Mouse (Mus musculus) left cerebral cortex, postnatal 25 days (tissue): ENCODE measurements around the gene Ric1. TPM values are rescaled to one million over a fixed set of nuclear protein-coding genes. Genes with fewer than 3 reads are reported as not detected.

Experiments used
- DNase-seq, 2 experiments: peaks; one replicate each; pipeline ENCODE4 v3.0.0; 2022; ENCODE audit warnings: low spot score in 2 of 2, mixed read lengths in 1 of 2
- intact Hi-C: fragments of 180-260 bp; cut with DNase I; formaldehyde crosslinking; loops from one replicate; pipeline ENCODE4 v1.15.1; 2025
- total RNA-seq, 2 experiments: library from RNA; stranded (reverse); gene quantifications; 2 replicates each; pipeline ENCODE4 v1.2.3; 2021

Gene Ric1
- total RNA-seq, 2 experiments from 2014 or later: 36.6 to 37.1 TPM

GRCm38 (mm10) chr19:29496001-29496597 lies 26.0 kb upstream of the Ric1 start:
- no peak for DNase-seq
- intact Hi-C loops: no loop called here

GRCm38 (mm10) chr19:29496786-29497557 lies 25.1 kb upstream of the Ric1 start:
- DNase-seq: no peak
- intact Hi-C loops: no loop called here

- no peak for DNase-seq
- intact Hi-C loops: no loop called here
These were observed 24.2 kb upstream of the Ric1 start for GRCm38 (mm10) chr19:29497874-29498273.

- no peak for DNase-seq
- intact Hi-C loops: no loop called here
These were observed 23.1 kb upstream of the Ric1 start for GRCm38 (mm10) chr19:29498842-29499456.

- DNase-seq: no peak
- intact Hi-C loops: loop anchor here (2.0 to 10.0 kb wide), 3 partner anchors 140 to 526 kb away; no protein-coding TSS in a partner anchor
These were observed 21.7 kb upstream of the Ric1 start for GRCm38 (mm10) chr19:29500333-29500732.

GRCm38 (mm10) chr19:29501106-29501505 lies 21.0 kb upstream of the Ric1 start:
- intact Hi-C loops: loop anchor here (2.0 to 10.0 kb wide), 3 partner anchors 140 to 526 kb away; no protein-coding TSS in a partner anchor
- no peak for DNase-seq

GRCm38 (mm10) chr19:29501507-29501906 lies 20.6 kb upstream of the Ric1 start:
- intact Hi-C loops: loop anchor here (2.0 to 10.0 kb wide), 3 partner anchors 141 to 527 kb away; no protein-coding TSS in a partner anchor
- peak; percentile 77 to 86 for DNase-seq

- no peak for DNase-seq
- intact Hi-C loops: loop anchor here (10.0 kb wide), 2 partner anchors 439 to 529 kb away; no protein-coding TSS in a partner anchor
These were observed 18.0 kb upstream of the Ric1 start for GRCm38 (mm10) chr19:29504131-29504530.

- DNase-seq: no peak
These were observed 16.5 kb upstream of the Ric1 start for GRCm38 (mm10) chr19:29505617-29506016.

GRCm38 (mm10) chr19:29508208-29508607 lies 13.9 kb upstream of the Ric1 start:
- intact Hi-C loops: loop anchor here (10.0 kb wide), 2 partner anchors 443 to 533 kb away; no protein-coding TSS in a partner anchor
- no peak for DNase-seq

More at GRCm38 (mm10) chr19:29505617-29506016, 16.5 kb upstream of the Ric1 start:
- intact Hi-C loops: loop anchor here (10.0 kb wide), 2 partner anchors 441 to 531 kb away; no protein-coding TSS in a partner anchor

- intact Hi-C loops: loop anchor here (10.0 kb wide), 2 partner anchors 445 to 535 kb away; no protein-coding TSS in a partner anchor
- DNase-seq: no peak
These were observed 12.2 kb upstream of the Ric1 start for GRCm38 (mm10) chr19:29509857-29510256.

- intact Hi-C loops: no loop called here
- no peak for DNase-seq
These were observed 10.3 kb upstream of the Ric1 start for GRCm38 (mm10) chr19:29511826-29512225.

- intact Hi-C loops: no loop called here
- DNase-seq: no peak
These were observed 8.8 kb upstream of the Ric1 start for GRCm38 (mm10) chr19:29513111-29513766.

- intact Hi-C loops: no loop called here
- DNase-seq: no peak
These were observed 8.0 kb upstream of the Ric1 start for GRCm38 (mm10) chr19:29514130-29514529.

GRCm38 (mm10) chr19:29515386-29515785 lies 6.7 kb upstream of the Ric1 start:
- DNase-seq: peak in 1 of 2 experiments; percentile 24
- intact Hi-C loops: no loop called here

- no peak for DNase-seq
These were observed 6.1 kb upstream of the Ric1 start for GRCm38 (mm10) chr19:29515991-29516390.

GRCm38 (mm10) chr19:29518409-29518808 lies 3.7 kb upstream of the Ric1 start:
- no peak for DNase-seq
- intact Hi-C loops: no loop called here

More at GRCm38 (mm10) chr19:29515991-29516390, 6.1 kb upstream of the Ric1 start:
- intact Hi-C loops: no loop called here

- DNase-seq: no peak
- intact Hi-C loops: no loop called here
These were observed 3.2 kb upstream of the Ric1 start for GRCm38 (mm10) chr19:29518922-29519321.

- no peak for DNase-seq
- intact Hi-C loops: no loop called here
These were observed 1.0 kb upstream of the Ric1 start for GRCm38 (mm10) chr19:29520996-29521560.
